Mouse (Mus musculus) intestine, embryonic 16.5 days (tissue): Measurements from ENCODE around the gene Amh. TPM values are rescaled to one million over a fixed set of nuclear protein-coding genes. Genes with fewer than 3 reads are reported as not detected.

Source experiments
- ATAC-seq: fragments of 200-750 bp; cut with Nextera tagmentation; 2 replicates; pipeline ENCODE4 v1.8.0; 2017; ENCODE audit warnings: moderate TSS enrichment, moderate library complexity
- H3K27ac ChIP-seq: fragments of 300-500 bp; sonication (generic); 2 replicates; pipeline ENCODE4 v1.5.1; 2014; ENCODE audit warnings: mild to moderate bottlenecking, low read length
- H3K27me3 ChIP-seq: fragments of 300-500 bp; sonication (generic); replicated peaks from 2 replicates; pipeline ENCODE4 v1.6.1; 2014; ENCODE audit warnings: low read length, control low read depth, mixed read lengths; ENCODE audit not compliant: control insufficient read depth, insufficient read depth
- H3K36me3 ChIP-seq: fragments of 300-500 bp; sonication (generic); 2 replicates; pipeline ENCODE4 v1.6.1; 2014; ENCODE audit warnings: low read length, control low read depth; ENCODE audit not compliant: control insufficient read depth, insufficient read depth
- H3K4me1 ChIP-seq: fragments of 300-500 bp; sonication (generic); 2 replicates; pipeline ENCODE4 v1.6.1; 2014; ENCODE audit warnings: low read length, control low read depth, mixed read lengths; ENCODE audit not compliant: control insufficient read depth, insufficient read depth
- H3K4me2 ChIP-seq: fragments of 300-500 bp; sonication (generic); 2 replicates; pipeline ENCODE4 v1.6.1; 2014; ENCODE audit warnings: low read depth, low read length, control low read depth
- H3K4me3 ChIP-seq: fragments of 300-500 bp; sonication (generic); 2 replicates; pipeline ENCODE4 v1.5.1; 2014; ENCODE audit warnings: mild to moderate bottlenecking, low read length
- H3K9ac ChIP-seq: fragments of 300-500 bp; sonication (generic); 2 replicates; pipeline ENCODE4 v1.6.1; 2014; ENCODE audit warnings: low read depth, low read length
- H3K9me3 ChIP-seq: fragments of 300-500 bp; sonication (generic); 2 replicates; pipeline ENCODE4 v1.6.1; 2016; ENCODE audit warnings: low read length, control low read depth; ENCODE audit not compliant: control insufficient read depth
- WGBS: fragments of 180-500 bp; shearing (Covaris S2); extraction: QIAGEN DNeasy Blood & Tissue Kit; methylation state at CpG from one replicate; pipeline ENCODE4 v1.1.7; 2014; 5-methylcytosine and 5-hydroxymethylcytosine counted together
- polyA plus RNA-seq: library from polyadenylated mRNA; unstranded; fragments of >200 nt; fragmentation: Nextera tagmentation; extraction: Ambion mirVana; gene quantifications from 2 replicates; pipeline ENCODE4 v1.2.1, GENCODE M21; 2015

Amh gene
- polyA plus RNA-seq, 1 experiment from 2014 or later: 0.10 TPM

GRCm38 (mm10) chr10:80777123-80777522 lies 27.9 kb upstream of the Amh start:
- WGBS: 95% methylated on average over 5 of the region's 5 CpGs
- no peak overlapping the region for H3K4me3 ChIP-seq
- H3K9me3 ChIP-seq: no peaks in the 10 kb centered on the region
- no peak for ATAC-seq
- H3K9ac ChIP-seq: no peak overlapping the region
- 0 out of 2 replicates have a peak, but pooled peaks cover 5% of the 10 kb centered on the region for H3K4me1 ChIP-seq
- H3K27me3 ChIP-seq: no peaks in the 10 kb centered on the region
- H3K36me3 ChIP-seq: peaks cover 18% of the 10 kb centered on the region
- H3K27ac ChIP-seq: no peak overlapping the region
- H3K4me2 ChIP-seq: no peak overlapping the region

DNA sequence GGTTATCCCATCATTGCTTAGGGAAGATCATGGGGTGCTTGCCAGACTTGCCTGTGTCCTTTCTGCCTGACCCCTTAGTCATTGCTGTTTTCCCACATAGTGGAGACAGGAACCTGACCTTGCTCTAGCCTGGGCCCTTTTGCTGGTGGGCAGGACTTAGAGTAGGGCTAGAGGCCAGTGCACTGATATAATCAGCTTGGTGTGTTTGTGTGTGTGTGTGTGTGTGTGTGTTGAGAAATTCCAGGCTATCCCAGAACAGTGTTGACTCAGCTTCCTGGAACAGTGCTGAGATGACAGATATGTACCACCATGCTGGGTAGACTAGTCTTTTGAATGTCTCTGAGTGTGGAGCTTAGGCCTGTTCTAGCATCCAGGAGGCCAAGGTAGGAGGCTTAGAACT lies 25.5 kb upstream of the Amh start:
- H3K27ac ChIP-seq: no peak overlapping the region
- H3K4me3 ChIP-seq: no peak overlapping the region
- H3K9ac ChIP-seq: no peak overlapping the region
- no peak for ATAC-seq
- H3K9me3 ChIP-seq: no peaks in the 10 kb centered on the region
- no peaks in the 10 kb centered on the region for H3K27me3 ChIP-seq
- H3K4me2 ChIP-seq: no peak overlapping the region
- peaks cover 22% of the 10 kb centered on the region for H3K36me3 ChIP-seq
- 0 out of 2 replicates have a peak, but pooled peaks cover under 1% of the 10 kb centered on the region for H3K4me1 ChIP-seq

- ATAC-seq: no peak
- H3K36me3 ChIP-seq: peaks cover 45% of the 10 kb centered on the region
- H3K27me3 ChIP-seq: no peaks in the 10 kb centered on the region
- H3K4me3 ChIP-seq: no peak overlapping the region
- no peaks in the 10 kb centered on the region for H3K4me1 ChIP-seq
- no peak overlapping the region for H3K27ac ChIP-seq
- WGBS: 98% methylated on average over 2 of the region's 2 CpGs
- no peak overlapping the region for H3K9ac ChIP-seq
- H3K9me3 ChIP-seq: no peaks in the 10 kb centered on the region
- no peak overlapping the region for H3K4me2 ChIP-seq
These were observed 20.7 kb upstream of the Amh start for GRCm38 (mm10) chr10:80784302-80784701.

- no peak overlapping the region for H3K4me3 ChIP-seq
- no peaks in the 10 kb centered on the region for H3K9me3 ChIP-seq
- H3K36me3 ChIP-seq: peaks cover 48% of the 10 kb centered on the region
- no peak overlapping the region for H3K4me2 ChIP-seq
- ATAC-seq: no peak
- no peak overlapping the region for H3K9ac ChIP-seq
- H3K4me1 ChIP-seq: no peaks in the 10 kb centered on the region
- H3K27me3 ChIP-seq: no peaks in the 10 kb centered on the region
- 88% methylated on average over 12 of the region's 12 CpGs for WGBS
- no peak overlapping the region for H3K27ac ChIP-seq
These were observed 20.2 kb upstream of the Amh start for GRCm38 (mm10) chr10:80784871-80785270.

DNA sequence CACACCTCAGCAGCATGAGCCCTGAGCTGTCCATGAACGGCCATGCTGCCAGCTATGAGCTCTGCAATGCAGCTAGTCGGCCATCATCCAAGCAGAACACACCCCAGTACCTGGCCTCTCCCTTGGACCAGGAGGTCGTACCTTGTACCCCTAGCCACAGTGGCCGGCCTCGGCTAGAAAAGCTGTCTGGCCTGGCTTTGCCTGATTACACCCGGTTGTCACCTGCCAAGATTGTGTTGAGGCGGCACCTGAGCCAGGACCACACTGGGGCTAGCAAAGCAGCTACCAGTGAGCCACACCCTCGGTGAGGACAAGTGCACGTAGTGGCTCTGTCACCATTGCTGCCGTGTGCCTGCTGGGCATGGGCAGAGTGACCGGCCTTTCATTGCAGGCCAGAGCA lies 19.1 kb upstream of the Amh start:
- Histone ChIP-seq H3K4me3 (no peak overlapping the region), H3K27ac (no peak overlapping the region), H3K4me1 (no peaks in the 10 kb centered on the region), H3K4me2 (no peak overlapping the region), H3K9me3 (no peaks in the 10 kb centered on the region), H3K27me3 (no peaks in the 10 kb centered on the region), H3K9ac (no peak overlapping the region), H3K36me3 (peaks cover 54% of the 10 kb centered on the region)
- WGBS: 93% methylated on average over 11 of the region's 11 CpGs
- no peak for ATAC-seq

DNA sequence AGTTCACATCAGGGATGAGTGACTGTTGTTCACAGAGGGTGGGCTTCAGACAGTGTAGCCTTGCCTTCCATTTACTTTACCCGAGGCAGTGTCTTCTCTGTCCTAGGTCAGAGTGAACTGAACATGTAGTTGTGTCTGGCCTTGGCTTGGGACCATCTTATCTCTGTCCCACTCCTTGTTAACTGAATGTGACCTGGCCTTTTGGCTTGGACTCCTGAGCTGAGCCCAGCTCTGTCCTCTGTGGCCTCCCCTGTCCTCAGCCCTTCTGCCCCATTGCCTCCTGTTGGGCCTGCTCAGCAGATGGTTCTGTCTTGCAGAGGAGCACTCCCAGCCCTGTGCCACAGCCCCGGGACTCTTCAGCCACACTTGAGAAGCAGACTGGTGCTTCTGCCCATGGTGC lies 17.5 kb upstream of the Amh start:
- H3K4me1 ChIP-seq: peaks cover 4% of the 10 kb centered on the region; the same call in 1 of the 2 replicates
- peaks cover 61% of the 10 kb centered on the region for H3K36me3 ChIP-seq
- no peak overlapping the region for H3K4me2 ChIP-seq
- H3K27me3 ChIP-seq: no peaks in the 10 kb centered on the region
- no peak for ATAC-seq
- no peaks in the 10 kb centered on the region for H3K9me3 ChIP-seq
- H3K9ac ChIP-seq: no peak overlapping the region
- no peak overlapping the region for H3K27ac ChIP-seq
- H3K4me3 ChIP-seq: no peak overlapping the region
- 84% methylated on average over 2 of the region's 2 CpGs for WGBS

DNA sequence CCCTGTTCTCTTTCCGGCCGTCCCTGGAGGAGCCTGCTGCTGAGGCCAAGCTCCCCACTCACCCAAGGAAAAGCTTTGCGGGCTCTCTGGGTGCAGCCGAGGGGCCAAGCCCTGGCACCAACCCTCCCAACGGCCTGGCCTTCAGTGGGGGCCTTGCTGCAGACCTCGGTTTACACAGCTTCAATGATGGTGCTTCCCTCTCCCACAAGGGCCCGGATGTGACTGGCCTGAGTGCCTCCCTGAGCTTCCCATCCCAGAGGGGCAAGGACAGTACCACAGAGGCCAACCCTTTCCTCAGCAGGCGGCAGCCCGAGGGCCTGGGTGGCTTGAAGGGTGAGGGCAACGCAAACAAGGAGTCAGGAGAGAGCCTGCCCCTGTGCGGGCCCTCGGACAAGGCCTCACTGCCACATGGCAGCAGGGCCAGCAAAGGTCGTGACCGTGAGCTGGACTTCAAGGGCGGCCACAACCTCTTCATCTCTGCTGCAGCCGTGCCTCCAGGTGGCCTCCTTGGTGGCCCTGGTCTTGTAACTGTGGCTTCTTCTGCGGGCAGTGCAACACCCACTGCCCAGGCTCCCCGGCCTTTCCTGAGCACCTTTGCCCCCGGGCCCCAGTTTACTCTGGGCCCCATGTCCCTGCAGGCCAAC lies 14.2 kb upstream of the Amh start:
- H3K4me2 ChIP-seq: no peak overlapping the region
- H3K4me1 ChIP-seq: peaks cover 8% of the 10 kb centered on the region
- H3K27me3 ChIP-seq: no peaks in the 10 kb centered on the region
- peak overlapping the region; percentile 19; the same call in 1 of the 2 replicates for H3K9ac ChIP-seq
- peaks cover 61% of the 10 kb centered on the region for H3K36me3 ChIP-seq
- ATAC-seq: no peak
- H3K4me3 ChIP-seq: no peak overlapping the region
- 85% methylated on average over 19 of the region's 19 CpGs for WGBS
- H3K27ac ChIP-seq: peak overlapping the region; percentile 45; the same call in 1 of the 2 replicates
- no peaks in the 10 kb centered on the region for H3K9me3 ChIP-seq

DNA sequence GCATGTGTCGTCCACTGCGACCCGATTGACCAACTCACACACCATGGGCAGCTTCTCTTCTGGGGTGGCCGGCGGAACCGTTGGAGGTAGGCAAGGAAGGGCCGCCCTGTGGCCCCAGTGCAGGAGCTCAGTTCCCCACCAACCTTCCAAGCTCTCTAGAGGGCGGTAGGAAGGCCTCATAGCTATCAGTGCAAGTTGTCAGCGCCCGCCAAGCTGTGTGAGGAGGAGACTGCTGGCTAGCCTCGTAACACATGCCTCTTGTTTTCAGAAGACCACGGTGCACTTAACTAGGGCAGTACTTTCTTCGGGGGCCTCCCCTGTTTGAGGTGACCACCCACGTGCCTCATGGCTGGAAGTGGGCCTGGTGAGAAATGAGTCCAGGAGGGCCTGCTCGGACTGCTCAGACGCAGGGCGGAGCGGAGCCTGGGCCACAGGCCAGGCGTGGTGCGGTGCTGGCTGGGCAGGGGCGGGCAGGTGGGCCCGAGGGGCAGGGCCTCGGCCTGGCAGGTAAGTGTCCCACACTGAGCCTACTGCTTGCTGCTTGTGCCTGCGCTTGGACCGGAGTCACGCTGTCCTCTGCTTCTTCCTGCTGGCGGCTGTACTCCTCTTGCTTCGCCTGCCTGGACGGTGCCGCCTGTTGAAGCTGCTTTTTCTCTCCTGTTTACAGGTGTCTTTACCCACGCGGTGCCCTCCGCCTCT lies 13.4 kb upstream of the Amh start:
- WGBS: 81% methylated on average over 33 of the region's 33 CpGs
- H3K27ac ChIP-seq: peak overlapping the region; percentile 45; the same call in 1 of the 2 replicates
- no peak for ATAC-seq

GRCm38 (mm10) chr10:80792175-80793032 lies 12.6 kb upstream of the Amh start:
- H3K4me1 ChIP-seq: peaks cover 18% of the 10 kb centered on the region
- no peak overlapping the region for H3K4me2 ChIP-seq
- no peaks in the 10 kb centered on the region for H3K9me3 ChIP-seq
- H3K4me3 ChIP-seq: no peak overlapping the region
- no peak overlapping the region; the same call in 1 of the 2 replicates for H3K27ac ChIP-seq
- no peak overlapping the region for H3K9ac ChIP-seq
- H3K27me3 ChIP-seq: no peaks in the 10 kb centered on the region
- WGBS: 67% methylated on average over 41 of the region's 41 CpGs
- peaks cover 50% of the 10 kb centered on the region for H3K36me3 ChIP-seq
- ATAC-seq: no peak

More for the DNA sequence above, 13.4 kb upstream of the Amh start:
- Histone ChIP-seq H3K4me1 (peaks cover 12% of the 10 kb centered on the region), H3K9ac (0 out of 2 replicates have a peak overlapping the region, but pooled peaks have one; percentile 19), H3K36me3 (peaks cover 53% of the 10 kb centered on the region), H3K27me3 (no peaks in the 10 kb centered on the region), H3K9me3 (no peaks in the 10 kb centered on the region), H3K4me2 (no peak overlapping the region), H3K4me3 (no peak overlapping the region)
